Mouse (Mus musculus): ENCODE measurements at regions not wholly inside any gene's neighbourhood (a gene's known extent, or its start where the extent isn't known, plus 50 kb on each side); places are given as distances from the start of the nearest gene placed in this dataset.

DNA sequence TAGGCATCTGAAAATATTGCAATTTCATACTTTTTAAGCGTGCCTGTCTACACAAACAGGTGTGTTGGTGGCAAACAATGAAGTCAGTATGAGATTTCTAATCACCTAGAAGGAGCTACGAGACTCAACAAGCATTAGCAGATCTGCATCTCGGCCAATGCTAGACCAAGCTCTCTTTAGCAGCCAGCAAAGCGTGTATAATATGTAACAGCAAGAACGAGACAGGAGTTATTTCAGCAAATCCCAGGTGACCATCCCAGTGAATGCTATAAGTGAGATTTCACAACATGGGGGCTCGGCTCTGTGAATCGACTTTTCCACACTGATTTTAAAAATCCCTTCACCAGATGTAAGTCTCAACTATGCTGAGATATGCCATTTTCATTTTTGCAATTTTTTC lies 352.8 kb downstream of the Efnb2 start:
- no peak overlapping the region for H3K4me3 ChIP-seq (ENCODE audit: low read length)
- no peaks in the 10 kb centered on the region for H3K36me3 ChIP-seq (ENCODE audit: control insufficient read depth, insufficient read depth, low read length)
- H3K9ac ChIP-seq (ENCODE audit: low read depth, low read length) = no peak overlapping the region
- H3K27me3 ChIP-seq (ENCODE audit: control insufficient read depth, insufficient read depth, low read length) = no peaks in the 10 kb centered on the region
- no peaks in the 10 kb centered on the region for H3K9me3 ChIP-seq (ENCODE audit: control insufficient read depth, low read length)
- no peaks in the 10 kb centered on the region for H3K4me1 ChIP-seq (ENCODE audit: control insufficient read depth, insufficient read depth, low read length)
- H3K4me2 ChIP-seq (replicated peaks; ENCODE audit: low read depth, low read length) = no peak overlapping the region
- no peak for ATAC-seq (ENCODE audit: low FRiP score, low TSS enrichment)
- WGBS = 72% methylated on average over 7 of the region's 7 CpGs
- no peak overlapping the region for H3K27ac ChIP-seq (ENCODE audit: low read depth, low read length)

DNA sequence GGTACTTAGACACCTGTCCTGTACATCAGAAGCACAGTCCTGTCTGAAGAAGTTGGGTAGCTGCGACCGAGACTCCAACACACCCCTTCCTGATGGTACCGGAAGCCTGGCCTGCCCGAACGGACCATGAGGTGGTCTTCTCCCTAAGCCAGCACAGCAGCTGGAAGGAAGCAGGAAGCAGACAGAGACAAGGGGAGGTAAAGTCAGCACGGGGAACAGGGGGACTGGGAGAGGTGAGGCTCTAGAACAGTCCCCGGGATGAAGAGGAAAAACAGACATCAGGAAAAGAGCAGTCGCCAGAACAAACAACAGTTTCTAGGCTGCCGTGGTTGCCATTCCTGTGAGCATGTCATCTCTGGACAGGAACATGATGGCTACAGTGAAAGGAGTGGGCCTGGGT lies 353.6 kb downstream of the Efnb2 start:
- WGBS = 80% methylated on average over 9 of the region's 9 CpGs

DNA sequence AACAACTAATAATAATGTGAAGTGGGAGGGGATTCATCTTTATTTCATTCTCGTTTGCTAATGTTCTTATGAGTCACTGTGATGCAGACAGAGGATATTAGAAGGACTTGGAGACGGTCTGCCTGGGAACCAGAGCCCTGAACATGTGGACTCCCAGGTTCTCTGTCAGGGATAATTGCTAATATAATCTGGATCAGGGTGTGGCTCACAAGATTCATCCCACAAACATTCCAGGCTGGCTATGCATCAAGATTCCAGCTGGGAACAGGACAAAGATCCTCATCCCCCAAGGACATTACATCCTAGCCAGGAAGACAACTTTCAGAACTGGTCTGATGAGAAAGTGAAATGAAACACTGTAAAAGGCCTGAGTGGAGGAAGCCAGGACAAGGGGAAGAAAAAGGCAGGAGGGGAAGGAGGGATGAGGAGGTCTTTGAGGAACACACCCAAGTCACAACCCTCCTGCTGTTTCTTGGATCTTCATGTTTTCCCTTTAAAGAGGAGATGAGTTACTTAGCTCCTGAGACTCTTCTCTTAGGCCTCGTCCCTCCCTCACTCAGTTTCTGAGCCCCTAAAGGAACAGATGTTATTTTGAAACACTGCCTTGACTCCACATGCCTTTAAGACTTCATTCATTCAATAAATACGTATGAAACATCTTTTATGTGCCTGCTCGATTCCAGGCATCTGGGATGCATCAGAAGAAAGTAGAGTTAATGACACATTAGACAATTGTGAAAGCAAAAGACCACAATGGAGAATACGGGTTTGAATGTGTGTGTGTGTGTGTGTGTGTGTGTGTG lies 360.9 kb downstream of the Efnb2 start:
- no peaks in the 10 kb centered on the region for H3K27me3 ChIP-seq (ENCODE audit: control insufficient read depth, insufficient read depth, low read length)
- no peak overlapping the region for H3K27ac ChIP-seq (ENCODE audit: low read depth, low read length)
- H3K9me3 ChIP-seq (ENCODE audit: control insufficient read depth, low read length) = no peaks in the 10 kb centered on the region
- no peaks in the 10 kb centered on the region for H3K4me1 ChIP-seq (ENCODE audit: control insufficient read depth, insufficient read depth, low read length)
- no peak overlapping the region for H3K4me3 ChIP-seq (ENCODE audit: low read length)
- 72% methylated on average over 6 of the region's 6 CpGs for WGBS
- no peak for ATAC-seq (ENCODE audit: low FRiP score, low TSS enrichment)
- H3K36me3 ChIP-seq (ENCODE audit: control insufficient read depth, insufficient read depth, low read length) = no peaks in the 10 kb centered on the region
- no peak overlapping the region for H3K4me2 ChIP-seq (replicated peaks; ENCODE audit: low read depth, low read length)
- H3K9ac ChIP-seq (ENCODE audit: low read depth, low read length) = no peak overlapping the region

More for the DNA sequence above, 353.6 kb downstream of the Efnb2 start:
- Histone ChIP-seq H3K27ac (ENCODE audit: low read depth, low read length) (no peak overlapping the region), H3K4me3 (ENCODE audit: low read length) (no peak overlapping the region), H3K4me2 (replicated peaks; ENCODE audit: low read depth, low read length) (no peak overlapping the region), H3K9ac (ENCODE audit: low read depth, low read length) (no peak overlapping the region), H3K4me1 (ENCODE audit: control insufficient read depth, insufficient read depth, low read length) (no peaks in the 10 kb centered on the region), H3K27me3 (ENCODE audit: control insufficient read depth, insufficient read depth, low read length) (no peaks in the 10 kb centered on the region), H3K9me3 (ENCODE audit: control insufficient read depth, low read length) (no peaks in the 10 kb centered on the region), H3K36me3 (ENCODE audit: control insufficient read depth, insufficient read depth, low read length) (no peaks in the 10 kb centered on the region)
- no peak for ATAC-seq (ENCODE audit: low FRiP score, low TSS enrichment)

DNA sequence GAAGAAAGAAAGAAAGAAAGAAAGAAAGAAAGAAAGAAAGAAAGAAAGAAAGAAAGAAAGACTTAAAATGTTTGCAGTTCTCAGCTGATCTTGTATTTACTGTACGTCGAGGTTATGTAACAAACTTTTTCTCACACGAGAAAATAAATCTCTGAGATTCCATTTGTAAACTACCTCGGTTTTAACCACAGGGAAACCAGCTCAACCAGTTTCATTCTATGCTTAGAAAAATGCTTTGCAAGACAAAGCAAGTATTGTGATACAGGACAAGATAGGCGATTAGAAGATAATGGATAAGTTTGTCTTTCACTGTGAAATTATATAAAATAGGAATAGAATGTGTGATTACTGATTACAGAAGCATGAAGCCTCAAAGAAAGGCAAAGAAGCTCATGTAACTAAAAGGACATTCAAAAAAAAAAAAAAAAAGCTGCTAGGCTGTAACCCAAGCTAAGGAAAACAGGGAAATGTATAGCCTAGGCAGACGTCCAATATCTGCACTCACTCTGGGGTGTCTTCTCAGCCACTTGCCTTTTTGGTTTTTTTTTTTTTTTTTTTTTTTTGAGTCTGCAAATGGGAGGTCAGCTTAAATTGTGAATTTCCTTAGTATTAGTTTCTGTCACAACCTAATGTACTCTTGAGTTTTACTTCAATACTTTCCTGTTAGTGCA lies 368.3 kb downstream of the Efnb2 start:
- no peak overlapping the region for H3K9ac ChIP-seq (ENCODE audit: low read depth, low read length)
- H3K9me3 ChIP-seq (ENCODE audit: control insufficient read depth, low read length) = no peaks in the 10 kb centered on the region
- H3K4me3 ChIP-seq (ENCODE audit: low read length) = no peak overlapping the region
- H3K4me2 ChIP-seq (replicated peaks; ENCODE audit: low read depth, low read length) = no peak overlapping the region
- H3K27me3 ChIP-seq (ENCODE audit: control insufficient read depth, insufficient read depth, low read length) = no peaks in the 10 kb centered on the region
- H3K27ac ChIP-seq (ENCODE audit: low read depth, low read length) = no peak overlapping the region
- H3K4me1 ChIP-seq (ENCODE audit: control insufficient read depth, insufficient read depth, low read length) = no peaks in the 10 kb centered on the region
- no peak for ATAC-seq (ENCODE audit: low FRiP score, low TSS enrichment)
- 53% methylated on average over 6 of the region's 6 CpGs for WGBS
- no peaks in the 10 kb centered on the region for H3K36me3 ChIP-seq (ENCODE audit: control insufficient read depth, insufficient read depth, low read length)

DNA sequence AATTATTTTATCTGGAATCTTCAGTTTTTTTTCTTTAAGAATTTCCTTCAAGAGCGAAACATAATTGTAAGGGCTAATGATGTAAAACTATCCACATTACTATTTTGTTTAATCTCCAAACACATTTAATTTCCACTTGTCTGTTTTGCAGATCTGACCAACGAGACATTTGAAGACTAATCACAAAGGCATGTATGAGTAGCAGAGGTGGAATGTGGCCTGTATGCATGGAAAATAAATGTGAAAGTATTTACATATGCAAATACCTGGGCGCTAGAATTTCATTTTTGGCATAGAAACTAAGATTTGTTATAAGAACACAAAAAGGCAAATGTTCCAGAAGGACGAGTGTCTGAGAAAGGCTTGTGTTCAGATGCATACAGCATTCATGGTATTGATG lies 375.2 kb downstream of the Efnb2 start:
- H3K9ac ChIP-seq (ENCODE audit: low read depth, low read length) = no peak overlapping the region
- H3K27me3 ChIP-seq (ENCODE audit: control insufficient read depth, insufficient read depth, low read length) = no peaks in the 10 kb centered on the region
- no peak for ATAC-seq (ENCODE audit: low FRiP score, low TSS enrichment)
- no peaks in the 10 kb centered on the region for H3K9me3 ChIP-seq (ENCODE audit: control insufficient read depth, low read length)
- no peak overlapping the region for H3K4me3 ChIP-seq (ENCODE audit: low read length)
- no peaks in the 10 kb centered on the region for H3K4me1 ChIP-seq (ENCODE audit: control insufficient read depth, insufficient read depth, low read length)
- H3K36me3 ChIP-seq (ENCODE audit: control insufficient read depth, insufficient read depth, low read length) = no peaks in the 10 kb centered on the region
- H3K27ac ChIP-seq (ENCODE audit: low read depth, low read length) = no peak overlapping the region
- H3K4me2 ChIP-seq (replicated peaks; ENCODE audit: low read depth, low read length) = no peak overlapping the region
- WGBS = 78% methylated on average over 4 of the region's 4 CpGs

DNA sequence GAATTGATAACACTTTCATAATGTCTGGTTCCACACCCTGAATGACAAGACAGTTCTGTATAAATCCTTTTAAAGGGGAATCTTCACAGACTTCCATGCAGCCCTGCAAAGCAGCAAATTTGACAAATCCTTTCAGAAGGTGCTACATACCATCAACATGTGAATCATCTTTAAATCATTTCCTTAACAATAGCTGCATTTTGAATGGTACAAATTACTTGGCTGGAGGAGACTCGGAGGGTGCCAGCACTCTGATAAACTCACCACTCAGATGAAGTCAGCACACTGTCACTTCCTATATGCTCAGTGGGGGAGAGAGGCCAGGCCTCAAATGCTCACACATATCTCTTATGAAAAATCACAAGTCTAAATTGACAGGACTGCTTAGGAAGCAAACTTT lies 386.1 kb downstream of the Efnb2 start:
- H3K27me3 ChIP-seq (ENCODE audit: control insufficient read depth, insufficient read depth, low read length) = no peaks in the 10 kb centered on the region
- no peak for ATAC-seq (ENCODE audit: low FRiP score, low TSS enrichment)
- no peak overlapping the region for H3K9ac ChIP-seq (ENCODE audit: low read depth, low read length)
- no peaks in the 10 kb centered on the region for H3K4me1 ChIP-seq (ENCODE audit: control insufficient read depth, insufficient read depth, low read length)
- H3K9me3 ChIP-seq (ENCODE audit: control insufficient read depth, low read length) = no peaks in the 10 kb centered on the region
- 90% methylated on average over 1 of the region's 1 CpGs for WGBS
- no peak overlapping the region for H3K27ac ChIP-seq (ENCODE audit: low read depth, low read length)
- no peaks in the 10 kb centered on the region for H3K36me3 ChIP-seq (ENCODE audit: control insufficient read depth, insufficient read depth, low read length)
- no peak overlapping the region for H3K4me3 ChIP-seq (ENCODE audit: low read length)
- H3K4me2 ChIP-seq (replicated peaks; ENCODE audit: low read depth, low read length) = no peak overlapping the region

DNA sequence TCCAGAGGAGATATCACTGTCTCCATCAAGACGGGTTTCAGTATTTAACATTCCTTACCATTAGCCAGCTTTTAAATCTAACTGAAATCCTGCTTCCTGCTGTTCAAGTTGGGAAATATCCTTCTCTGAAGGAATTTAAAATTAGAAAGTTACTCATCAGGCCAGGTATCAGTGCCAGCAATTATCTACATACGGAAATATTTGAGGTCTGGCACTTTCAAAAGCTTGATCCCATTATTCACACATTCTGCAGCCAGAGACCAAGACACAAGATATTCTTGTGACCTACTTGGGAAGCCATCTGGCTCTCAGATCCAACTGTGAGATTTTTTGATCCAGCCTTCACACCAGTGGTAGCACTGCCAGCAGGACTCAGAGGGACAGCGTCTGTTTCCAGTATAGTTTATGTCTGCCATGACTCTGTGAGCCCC lies 386.8 kb downstream of the Efnb2 start:
- no peak overlapping the region for H3K27ac ChIP-seq (ENCODE audit: low read depth, low read length)
- H3K27me3 ChIP-seq (ENCODE audit: control insufficient read depth, insufficient read depth, low read length) = no peaks in the 10 kb centered on the region
- no peak overlapping the region for H3K4me3 ChIP-seq (ENCODE audit: low read length)
- H3K4me2 ChIP-seq (replicated peaks; ENCODE audit: low read depth, low read length) = no peak overlapping the region
- WGBS = 79% methylated on average over 3 of the region's 3 CpGs
- no peaks in the 10 kb centered on the region for H3K36me3 ChIP-seq (ENCODE audit: control insufficient read depth, insufficient read depth, low read length)
- no peaks in the 10 kb centered on the region for H3K4me1 ChIP-seq (ENCODE audit: control insufficient read depth, insufficient read depth, low read length)
- H3K9ac ChIP-seq (ENCODE audit: low read depth, low read length) = no peak overlapping the region
- ATAC-seq (ENCODE audit: low FRiP score, low TSS enrichment) = no peak
- no peaks in the 10 kb centered on the region for H3K9me3 ChIP-seq (ENCODE audit: control insufficient read depth, low read length)

DNA sequence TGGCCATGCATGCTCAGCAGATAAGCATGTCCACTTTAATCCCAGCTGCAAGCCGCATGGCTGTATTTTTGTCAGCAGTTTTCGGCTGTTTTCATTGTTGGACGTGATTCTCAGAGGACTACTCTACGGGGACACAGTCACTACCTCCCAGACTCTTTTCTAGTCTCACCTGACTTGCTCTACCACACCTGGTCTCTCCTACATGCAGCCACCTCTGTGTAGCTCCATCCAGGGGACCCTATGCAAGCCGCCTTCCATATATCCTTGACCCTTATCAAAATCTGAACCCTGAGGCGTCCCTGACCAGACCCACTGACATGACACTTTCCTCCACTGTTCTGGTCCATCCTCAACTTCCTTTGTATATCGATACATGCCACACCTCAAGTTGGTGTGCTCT lies 402.2 kb downstream of the Efnb2 start:
- H3K9me3 ChIP-seq (ENCODE audit: control insufficient read depth, low read length) = no peaks in the 10 kb centered on the region
- H3K27ac ChIP-seq (ENCODE audit: low read depth, low read length) = no peak overlapping the region
- 88% methylated on average over 7 of the region's 7 CpGs for WGBS
- no peak for ATAC-seq (ENCODE audit: low FRiP score, low TSS enrichment)
- H3K4me2 ChIP-seq (replicated peaks; ENCODE audit: low read depth, low read length) = no peak overlapping the region
- no peaks in the 10 kb centered on the region for H3K4me1 ChIP-seq (ENCODE audit: control insufficient read depth, insufficient read depth, low read length)
- H3K4me3 ChIP-seq (ENCODE audit: low read length) = no peak overlapping the region
- no peak overlapping the region for H3K9ac ChIP-seq (ENCODE audit: low read depth, low read length)
- no peaks in the 10 kb centered on the region for H3K27me3 ChIP-seq (ENCODE audit: control insufficient read depth, insufficient read depth, low read length)
- no peaks in the 10 kb centered on the region for H3K36me3 ChIP-seq (ENCODE audit: control insufficient read depth, insufficient read depth, low read length)

DNA sequence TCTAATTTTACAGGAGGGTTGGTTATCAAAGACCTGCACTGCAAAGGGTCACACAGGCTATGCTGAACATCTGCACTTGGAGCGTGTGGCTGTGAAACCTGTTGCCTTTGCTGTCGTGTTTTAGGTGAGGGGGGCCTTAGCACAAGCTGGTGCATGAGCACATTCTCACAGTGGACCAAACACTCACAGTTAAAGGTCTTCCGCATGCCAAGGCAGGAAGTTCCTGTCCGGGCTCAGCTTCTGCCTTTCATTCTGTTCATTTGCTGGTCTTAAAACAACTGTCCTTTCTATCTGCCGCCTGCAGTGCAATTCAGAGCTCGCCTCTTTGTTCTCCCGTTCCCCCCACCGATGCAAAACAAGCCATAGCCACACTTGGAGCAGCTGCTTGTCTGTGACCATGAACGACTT lies 402.8 kb downstream of the Efnb2 start:
- WGBS = 28% methylated on average over 9 of the region's 9 CpGs
- H3K36me3 ChIP-seq (ENCODE audit: control insufficient read depth, insufficient read depth, low read length) = no peaks in the 10 kb centered on the region
- H3K4me3 ChIP-seq (ENCODE audit: low read length) = no peak overlapping the region
- H3K27me3 ChIP-seq (ENCODE audit: control insufficient read depth, insufficient read depth, low read length) = no peaks in the 10 kb centered on the region
- no peak overlapping the region for H3K9ac ChIP-seq (ENCODE audit: low read depth, low read length)
- H3K9me3 ChIP-seq (ENCODE audit: control insufficient read depth, low read length) = no peaks in the 10 kb centered on the region
- ATAC-seq (ENCODE audit: low FRiP score, low TSS enrichment) = no peak
- H3K4me2 ChIP-seq (replicated peaks; ENCODE audit: low read depth, low read length) = no peak overlapping the region
- no peaks in the 10 kb centered on the region for H3K4me1 ChIP-seq (ENCODE audit: control insufficient read depth, insufficient read depth, low read length)
- no peak overlapping the region for H3K27ac ChIP-seq (ENCODE audit: low read depth, low read length)

Data from kidney, embryonic 14.5 days (tissue).